Mouse (Mus musculus) liver, embryonic 13.5 days (tissue): Measurements from ENCODE around the gene Eif4g2. TPM values are rescaled to one million over a fixed set of nuclear protein-coding genes. Genes with fewer than 3 reads are reported as not detected.

Source experiments
- ATAC-seq: fragments of 200-750 bp; cut with Nextera tagmentation; 2 replicates; pipeline ENCODE4 v1.8.0; 2017; ENCODE audit warnings: low read depth, mild to moderate bottlenecking, moderate number of reproducible peaks, moderate library complexity
- DNase-seq: peaks from one replicate; pipeline ENCODE4 v3.0.0; 2022
- H3K27ac ChIP-seq: fragments of 300-500 bp; sonication (generic); 2 replicates; pipeline ENCODE4 v1.5.1; 2015; ENCODE audit warnings: moderate library complexity, mild to moderate bottlenecking, inconsistent platforms
- H3K27me3 ChIP-seq: fragments of 300-500 bp; sonication (generic); 2 replicates; pipeline ENCODE4 v1.6.1; 2015; ENCODE audit warnings: mild to moderate bottlenecking, inconsistent platforms
- H3K36me3 ChIP-seq: fragments of 300-500 bp; sonication (generic); 2 replicates; pipeline ENCODE4 v1.6.1; 2015; ENCODE audit warnings: mild to moderate bottlenecking, inconsistent platforms
- H3K4me1 ChIP-seq: fragments of 300-500 bp; sonication (generic); replicated peaks from 2 replicates; pipeline ENCODE4 v1.6.1; 2015; ENCODE audit warnings: inconsistent platforms
- H3K4me2 ChIP-seq: fragments of 300-500 bp; sonication (generic); 2 replicates; pipeline ENCODE4 v1.6.1; 2015; ENCODE audit warnings: inconsistent platforms, mild to moderate bottlenecking, moderate library complexity
- H3K4me3 ChIP-seq: fragments of 300-500 bp; sonication (generic); replicated peaks from 2 replicates; pipeline ENCODE4 v1.5.1; 2015; ENCODE audit warnings: mild to moderate bottlenecking, inconsistent platforms
- H3K9ac ChIP-seq: fragments of 300-500 bp; sonication (generic); 2 replicates; pipeline ENCODE4 v1.6.1; 2015; ENCODE audit warnings: mild to moderate bottlenecking, inconsistent platforms
- H3K9me3 ChIP-seq: fragments of 300-500 bp; sonication (generic); replicated peaks from 2 replicates; pipeline ENCODE4 v1.6.1; 2016; ENCODE audit warnings: inconsistent platforms
- WGBS: fragments of 180-500 bp; shearing (Covaris S2); methylation state at CpG from one replicate; pipeline ENCODE4 v1.1.7; 2015; ENCODE audit not compliant: insufficient replicate concordance; 5-methylcytosine and 5-hydroxymethylcytosine counted together
- polyA plus RNA-seq: library from polyadenylated mRNA; unstranded; fragments of >200 nt; fragmentation: Nextera tagmentation; extraction: Ambion mirVana; gene quantifications from 2 replicates; pipeline ENCODE4 v1.2.1, GENCODE M21; 2015

Gene Eif4g2
- polyA plus RNA-seq, result 429 and 601 TPM in 2 replicates

GRCm38 (mm10) chr7:111082822-111083732, at the start of gene Eif4g2:
TSS of gene Eif4g2 (minus strand) at chr7:111083030.
- under 1% methylated on average over 70 of the region's 70 CpGs for WGBS
- peak; percentile 96 for ATAC-seq

GRCm38 (mm10) chr7:111132596-111132995, 49.8 kb upstream of the Eif4g2 start:
- Histone ChIP-seq H3K27ac (no peak overlapping the region), H3K27me3 (peaks cover 11% of the 10 kb centered on the region; the same call in 1 of the 2 replicates), H3K9me3 (no peaks in the 10 kb centered on the region), H3K4me1 (peaks cover 26% of the 10 kb centered on the region), H3K4me3 (no peak overlapping the region), H3K9ac (no peak overlapping the region), H3K4me2 (no peak overlapping the region), H3K36me3 (no peaks in the 10 kb centered on the region)
- WGBS, result 34% methylated on average over 2 of the region's 2 CpGs
- no peak for DNase-seq
- no peak for ATAC-seq

More at GRCm38 (mm10) chr7:111082822-111083732, at the start of gene Eif4g2:
- DNase-seq, result peak; percentile 99
- Histone ChIP-seq H3K9me3 (no peaks in the 10 kb centered on the region), H3K36me3 (peaks cover 36% of the 10 kb centered on the region), H3K27ac (peak within 1 kb of the TSS; percentile 99), H3K4me3 (peak within 1 kb of the TSS; percentile 100), H3K4me2 (peak within 1 kb of the TSS; percentile 94), H3K4me1 (peaks cover 41% of the 10 kb centered on the region), H3K27me3 (no peaks in the 10 kb centered on the region), H3K9ac (peak within 1 kb of the TSS; percentile 100)

GRCm38 (mm10) chr7:111126636-111127395, 44.0 kb upstream of the Eif4g2 start:
- Histone ChIP-seq H3K4me1 (peaks cover 23% of the 10 kb centered on the region), H3K9ac (no peak overlapping the region), H3K27ac (no peak overlapping the region), H3K4me3 (no peak overlapping the region), H3K9me3 (no peaks in the 10 kb centered on the region), H3K27me3 (0 out of 2 replicates have a peak, but pooled peaks cover 3% of the 10 kb centered on the region), H3K36me3 (no peaks in the 10 kb centered on the region), H3K4me2 (no peak overlapping the region)
- DNase-seq (no peak), ATAC-seq (no peak)
- 57% methylated on average over 3 of the region's 3 CpGs for WGBS

- Histone ChIP-seq H3K27ac (peak overlapping the region; percentile 31; the same call in 1 of the 2 replicates), H3K9me3 (no peaks in the 10 kb centered on the region), H3K27me3 (no peaks in the 10 kb centered on the region), H3K4me1 (peaks cover 31% of the 10 kb centered on the region), H3K4me3 (no peak overlapping the region), H3K9ac (peak overlapping the region; percentile 7; the same call in 1 of the 2 replicates), H3K36me3 (no peaks in the 10 kb centered on the region), H3K4me2 (peak overlapping the region; percentile 44)
- 73% methylated on average over 2 of the region's 2 CpGs for WGBS
- no peak for ATAC-seq
- no peak for DNase-seq
Measured at GRCm38 (mm10) chr7:111123761-111124546, 41.1 kb upstream of the Eif4g2 start.

- WGBS, result under 1% methylated on average over 44 of the region's 44 CpGs
- peaks cover 31% of the 10 kb centered on the region for H3K4me1 ChIP-seq
- no peaks in the 10 kb centered on the region for H3K9me3 ChIP-seq
- peak overlapping the region; percentile 94 for H3K9ac ChIP-seq
- H3K4me2 ChIP-seq, result peak overlapping the region; percentile 97
- no peaks in the 10 kb centered on the region for H3K27me3 ChIP-seq
- H3K27ac ChIP-seq, result peak overlapping the region; percentile 95
- H3K4me3 ChIP-seq, result peak overlapping the region; percentile 82
- ATAC-seq (peak; percentile 98), DNase-seq (peak; percentile 96)
- H3K36me3 ChIP-seq, result 0 out of 2 replicates have a peak, but pooled peaks cover 5% of the 10 kb centered on the region
Measured at GRCm38 (mm10) chr7:111122531-111123130, 39.8 kb upstream of the Eif4g2 start.

- peak overlapping the region; percentile 82 for H3K4me3 ChIP-seq
- H3K36me3 ChIP-seq, result 0 out of 2 replicates have a peak, but pooled peaks cover 5% of the 10 kb centered on the region
- DNase-seq, result peak; percentile 74
- no peaks in the 10 kb centered on the region for H3K27me3 ChIP-seq
- WGBS, result under 1% methylated on average over 34 of the region's 34 CpGs
- ATAC-seq, result peak; percentile 77
- peak overlapping the region; percentile 97 for H3K4me2 ChIP-seq
- peak overlapping the region; percentile 94 for H3K9ac ChIP-seq
- H3K9me3 ChIP-seq, result no peaks in the 10 kb centered on the region
- peak overlapping the region; percentile 95 for H3K27ac ChIP-seq
- H3K4me1 ChIP-seq, result peaks cover 31% of the 10 kb centered on the region
Measured at GRCm38 (mm10) chr7:111122084-111122530, 39.3 kb upstream of the Eif4g2 start.

- 0 out of 2 replicates have a peak, but pooled peaks cover 5% of the 10 kb centered on the region for H3K36me3 ChIP-seq
- H3K4me2 ChIP-seq, result peak overlapping the region; percentile 97
- H3K4me3 ChIP-seq, result peak overlapping the region; percentile 82
- H3K9me3 ChIP-seq, result no peaks in the 10 kb centered on the region
- H3K9ac ChIP-seq, result peak overlapping the region; percentile 94
- ATAC-seq, result no peak
- 42% methylated on average over 9 of the region's 9 CpGs for WGBS
- DNase-seq, result no peak
- H3K4me1 ChIP-seq, result peaks cover 31% of the 10 kb centered on the region
- no peaks in the 10 kb centered on the region for H3K27me3 ChIP-seq
- H3K27ac ChIP-seq, result peak overlapping the region; percentile 95
Measured at GRCm38 (mm10) chr7:111121522-111121921, 38.7 kb upstream of the Eif4g2 start.

GRCm38 (mm10) chr7:111109561-111109960, 26.7 kb upstream of the Eif4g2 start:
- H3K27ac ChIP-seq, result no peak overlapping the region
- no peak overlapping the region for H3K4me2 ChIP-seq
- H3K9ac ChIP-seq, result no peak overlapping the region
- no peaks in the 10 kb centered on the region for H3K9me3 ChIP-seq
- H3K4me1 ChIP-seq, result peaks cover 7% of the 10 kb centered on the region
- DNase-seq (no peak), ATAC-seq (no peak)
- H3K4me3 ChIP-seq, result no peak overlapping the region
- H3K36me3 ChIP-seq, result peaks cover 8% of the 10 kb centered on the region
- H3K27me3 ChIP-seq, result no peaks in the 10 kb centered on the region
- WGBS, result 36% methylated on average over 2 of the region's 2 CpGs

GRCm38 (mm10) chr7:111109161-111109560, 26.3 kb upstream of the Eif4g2 start:
- H3K9ac ChIP-seq, result no peak overlapping the region
- ATAC-seq, result no peak
- no peaks in the 10 kb centered on the region for H3K27me3 ChIP-seq
- no peaks in the 10 kb centered on the region for H3K9me3 ChIP-seq
- no peak overlapping the region for H3K4me3 ChIP-seq
- 81% methylated on average over 2 of the region's 2 CpGs for WGBS
- H3K4me1 ChIP-seq, result peaks cover 7% of the 10 kb centered on the region
- no peak overlapping the region for H3K27ac ChIP-seq
- no peak overlapping the region for H3K4me2 ChIP-seq
- DNase-seq, result no peak
- H3K36me3 ChIP-seq, result peaks cover 4% of the 10 kb centered on the region

- no peak overlapping the region for H3K4me2 ChIP-seq
- H3K9ac ChIP-seq, result no peak overlapping the region
- DNase-seq, result no peak
- no peak overlapping the region for H3K4me3 ChIP-seq
- WGBS, result 80% methylated on average over 1 of the region's 1 CpGs
- ATAC-seq, result no peak
- no peaks in the 10 kb centered on the region for H3K9me3 ChIP-seq
- H3K36me3 ChIP-seq, result no peaks in the 10 kb centered on the region
- no peak overlapping the region for H3K27ac ChIP-seq
- no peaks in the 10 kb centered on the region for H3K27me3 ChIP-seq
- H3K4me1 ChIP-seq, result 0 out of 2 replicates have a peak, but pooled peaks cover 3% of the 10 kb centered on the region
Measured at GRCm38 (mm10) chr7:111098196-111098595, 15.4 kb upstream of the Eif4g2 start.
